Mouse (Mus musculus) midbrain, embryonic 12.5 days (tissue): Measurements from ENCODE around the gene Cfap300. TPM values are rescaled to one million over a fixed set of nuclear protein-coding genes. Genes with fewer than 3 reads are reported as not detected.

Source experiments
- ATAC-seq: fragments of 200-750 bp; cut with Nextera tagmentation; 2 replicates; pipeline ENCODE4 v1.8.0; 2017; ENCODE audit warnings: low read depth, moderate TSS enrichment, moderate library complexity; ENCODE audit not compliant: low FRiP score
- H3K27ac ChIP-seq: fragments of 300-500 bp; sonication (generic); replicated peaks from 2 replicates; pipeline ENCODE4 v1.5.1; 2016; ENCODE audit warnings: mild to moderate bottlenecking
- H3K27me3 ChIP-seq: fragments of 300-500 bp; sonication (generic); 2 replicates; pipeline ENCODE4 v1.6.1; 2016; ENCODE audit warnings: mild to moderate bottlenecking
- H3K36me3 ChIP-seq: fragments of 300-500 bp; sonication (generic); 2 replicates; pipeline ENCODE4 v1.6.1; 2016
- H3K4me1 ChIP-seq: fragments of 300-500 bp; sonication (generic); 2 replicates; pipeline ENCODE4 v1.6.1; 2016
- H3K4me2 ChIP-seq: fragments of 300-500 bp; sonication (generic); replicated peaks from 2 replicates; pipeline ENCODE4 v1.6.1; 2016; ENCODE audit warnings: mild to moderate bottlenecking, moderate library complexity
- H3K4me3 ChIP-seq: fragments of 300-500 bp; sonication (generic); 2 replicates; pipeline ENCODE4 v1.5.1; 2016; ENCODE audit warnings: mild to moderate bottlenecking
- H3K9ac ChIP-seq: fragments of 300-500 bp; sonication (generic); replicated peaks from 2 replicates; pipeline ENCODE4 v1.6.1; 2016; ENCODE audit warnings: mild to moderate bottlenecking, moderate library complexity
- H3K9me3 ChIP-seq: fragments of 300-500 bp; sonication (generic); 2 replicates; pipeline ENCODE4 v1.6.1; 2016; ENCODE audit warnings: mild to moderate bottlenecking
- WGBS: fragments of 180-500 bp; shearing (Covaris S2); methylation state at CpG from one replicate; pipeline ENCODE4 v1.1.7; 2016; 5-methylcytosine and 5-hydroxymethylcytosine counted together
- polyA plus RNA-seq: library from polyadenylated mRNA; unstranded; fragments of >200 nt; fragmentation: Nextera tagmentation; extraction: Ambion mirVana; gene quantifications from 2 replicates; pipeline ENCODE4 v1.2.1, GENCODE M21; 2016

The Cfap300 gene
- polyA plus RNA-seq, 1 experiment from 2014 or later, result 17.2 TPM

- Histone ChIP-seq H3K4me3 (no peak overlapping the region), H3K4me1 (peaks cover 4% of the 10 kb centered on the region; the same call in 1 of the 2 replicates), H3K27me3 (no peaks in the 10 kb centered on the region), H3K9me3 (no peaks in the 10 kb centered on the region), H3K4me2 (no peak overlapping the region), H3K9ac (no peak overlapping the region), H3K27ac (no peak overlapping the region), H3K36me3 (no peaks in the 10 kb centered on the region)
- WGBS, result 90% methylated on average over 2 of the region's 2 CpGs
- no peak for ATAC-seq
Measured at GRCm38 (mm10) chr9:7980162-7980561, 62.5 kb downstream of the Cfap300 start.

- Histone ChIP-seq H3K36me3 (no peaks in the 10 kb centered on the region), H3K4me3 (no peak overlapping the region), H3K4me2 (no peak overlapping the region), H3K9me3 (no peaks in the 10 kb centered on the region), H3K27me3 (no peaks in the 10 kb centered on the region), H3K4me1 (peaks cover 4% of the 10 kb centered on the region; the same call in 1 of the 2 replicates), H3K27ac (no peak overlapping the region), H3K9ac (no peak overlapping the region)
- WGBS, result 94% methylated on average over 11 of the region's 11 CpGs
- no peak for ATAC-seq
Measured at GRCm38 (mm10) chr9:7979153-7979916, 63.3 kb downstream of the Cfap300 start.

- peaks cover 2% of the 10 kb centered on the region; the same call in 1 of the 2 replicates for H3K36me3 ChIP-seq
- H3K4me1 ChIP-seq, result 0 out of 2 replicates have a peak, but pooled peaks cover under 1% of the 10 kb centered on the region
- H3K4me3 ChIP-seq, result no peak overlapping the region
Measured at GRCm38 (mm10) chr9:7978502-7978901, 64.1 kb downstream of the Cfap300 start.

GRCm38 (mm10) chr9:7977587-7977986 is 65.0 kb downstream of the Cfap300 start:
- no peaks in the 10 kb centered on the region for H3K4me1 ChIP-seq
- no peak overlapping the region for H3K27ac ChIP-seq
- no peaks in the 10 kb centered on the region for H3K9me3 ChIP-seq
- no peak overlapping the region for H3K4me3 ChIP-seq
- H3K4me2 ChIP-seq, result no peak overlapping the region
- no peak for ATAC-seq
- no peak overlapping the region for H3K9ac ChIP-seq
- H3K36me3 ChIP-seq, result peaks cover 10% of the 10 kb centered on the region; the same call in 1 of the 2 replicates
- 91% methylated on average over 5 of the region's 5 CpGs for WGBS
- H3K27me3 ChIP-seq, result no peaks in the 10 kb centered on the region

More at GRCm38 (mm10) chr9:7978502-7978901, 64.1 kb downstream of the Cfap300 start:
- H3K27me3 ChIP-seq, result no peaks in the 10 kb centered on the region
- H3K9me3 ChIP-seq, result no peaks in the 10 kb centered on the region
- H3K4me2 ChIP-seq, result no peak overlapping the region
- no peak overlapping the region for H3K27ac ChIP-seq
- WGBS, result 93% methylated on average over 3 of the region's 3 CpGs
- H3K9ac ChIP-seq, result no peak overlapping the region
- no peak for ATAC-seq

- ATAC-seq, result no peak
- Histone ChIP-seq H3K27me3 (no peaks in the 10 kb centered on the region), H3K27ac (no peak overlapping the region), H3K9ac (no peak overlapping the region), H3K4me3 (no peak overlapping the region), H3K9me3 (no peaks in the 10 kb centered on the region), H3K4me2 (no peak overlapping the region), H3K4me1 (peaks cover 5% of the 10 kb centered on the region; the same call in 1 of the 2 replicates), H3K36me3 (peaks cover 10% of the 10 kb centered on the region; the same call in 1 of the 2 replicates)
- WGBS, result 81% methylated on average over 2 of the region's 2 CpGs
Measured at GRCm38 (mm10) chr9:7971993-7972392, 70.6 kb downstream of the Cfap300 start.

Other genes with a start within 250 kb of the Cfap300 start
- 42.8 and 46.6 TPM in 2 replicates for gene Birc2, start 205.8 kb downstream of the Cfap300 start, polyA plus RNA-seq
- gene Birc3, start 169.6 kb downstream of the Cfap300 start, polyA plus RNA-seq, result 3.1 and 3.5 TPM in 2 replicates
- 31.0 and 32.0 TPM in 2 replicates for gene Yap1, start 38.2 kb downstream of the Cfap300 start, polyA plus RNA-seq
- gene Cep126, start 91.5 kb upstream of the Cfap300 start, polyA plus RNA-seq, result 4.2 and 5.1 TPM in 2 replicates